Mouse (Mus musculus) layer of hippocampus, postnatal 10 days (tissue): Measurements from ENCODE around the gene Ctrb1. TPM values are rescaled to one million over a fixed set of nuclear protein-coding genes. Genes with fewer than 3 reads are reported as not detected.

Source experiments
- microRNA-seq, 2 experiments: library from miRNA; unstranded; fragments of <30 nt; microRNA quantifications; one replicate each; pipeline ENCODE4 v1.2.0; 2021
- total RNA-seq, 2 experiments: library from RNA; stranded (reverse); gene quantifications; 2 replicates each; pipeline ENCODE4 v1.2.3; 2021

The Ctrb1 gene
- total RNA-seq, 2 experiments from 2014 or later = not detected

Small RNA genes within 50 kb of the gene (microRNA-seq; reads per million reads assigned to microRNA genes)
- 0 reads per million in 2 experiments for gene Mir7076

Other genes with a start within 250 kb of the Ctrb1 start
- 10 to 100 TPM; 25.4 to 28.8 TPM for gene Wdr59, start 168.9 kb downstream of the Ctrb1 start, total RNA-seq
- 100 to 1,000 TPM; 133 to 145 TPM for gene Znrf1, start 154.9 kb downstream of the Ctrb1 start, total RNA-seq
- gene Ldhd, start 60.6 kb downstream of the Ctrb1 start, total RNA-seq = 1 to 10 TPM; 2.3 to 2.6 TPM
- gene Zfp1, start 47.6 kb downstream of the Ctrb1 start, total RNA-seq = 10 to 100 TPM; 21.4 to 21.9 TPM
- gene Bcar1, start 52.8 kb upstream of the Ctrb1 start, total RNA-seq = 10 to 100 TPM; 60.1 to 62.6 TPM
- 100 to 1,000 TPM; 100 to 101 TPM for gene Cfdp1, start 163.3 kb upstream of the Ctrb1 start, total RNA-seq
- gene Tmem170, start 185.7 kb upstream of the Ctrb1 start, total RNA-seq = 1 to 10 TPM; 3.4 to 4.1 TPM
- gene Chst5, start 219.4 kb upstream of the Ctrb1 start, total RNA-seq = under 1 TPM; 0.48 to 0.89 TPM
- 10 to 100 TPM in 1 of 2 experiments, 1 to 10 TPM in 1; 9.8 to 10.1 TPM for gene Tmem231, start 242.9 kb upstream of the Ctrb1 start, total RNA-seq
- 100 to 1,000 TPM; 193 to 198 TPM for gene Gabarapl2, start 249.7 kb upstream of the Ctrb1 start, total RNA-seq